ENCODE assay signal across 12 mouse cellular contexts in genomic region chr6:53662858-53663833, GRCm38 (mm10).
A peak's percentile ranks its signal among the peaks of the same experiment; 100 is the strongest.
DNase-seq lines count a peak whose midpoint lies in the region; ATAC-seq and TF ChIP-seq lines count a peak whose summit lies in the region.
"Had no signal": no experiment of that assay in that cellular context is flagged by ENCODE, and none has a peak within 500 bp of the region (broad histone marks: within the 10 kb centered on the region; RNA-seq: fewer than 3 reads in every experiment).

No protein-coding gene starts in this region.

- no peak for ATAC-seq in kidney, embryonic 16.5 days (ENCODE audit: low FRiP score, low TSS enrichment)
- ATAC-seq in forebrain, embryonic 12.5 days (ENCODE audit: low FRiP score): peak; percentile 75; the same call in 1 of the 2 replicates
- ATAC-seq in limb, embryonic 14.5 days (ENCODE audit: low FRiP score, low read depth): peak; percentile 47; the same call in 1 of the 2 replicates

- H3K4me2 ChIP-seq in kidney, embryonic 16.5 days (replicated peaks; ENCODE audit: low read depth, low read length): no peak overlapping the region
- H3K4me2 ChIP-seq in forebrain, embryonic 12.5 days: no peak overlapping the region
- H3K4me2 ChIP-seq in limb, embryonic 14.5 days (replicated peaks; ENCODE audit: low read depth, low read length, severe bottlenecking): no peak overlapping the region
- H3K4me2 ChIP-seq: midbrain, embryonic 12.5 days had no signal

- intact Hi-C loops in left cerebral cortex, postnatal 14 days (cut with DNase I): no loop called here

- H3K27ac ChIP-seq in kidney, embryonic 16.5 days (ENCODE audit: low read length): no peak overlapping the region
- peak overlapping the region; percentile 58 for H3K27ac ChIP-seq in forebrain, embryonic 12.5 days
- H3K27ac ChIP-seq in limb, embryonic 14.5 days (replicated peaks; ENCODE audit: low read depth, low read length): 0 out of 2 replicates have a peak overlapping the region, but pooled peaks have one; percentile 3
- H3K27ac ChIP-seq: midbrain, embryonic 12.5 days had no signal

- H3K9me3 ChIP-seq in kidney, embryonic 16.5 days (ENCODE audit: low read length): no peaks in the 10 kb centered on the region
- H3K9me3 ChIP-seq in forebrain, embryonic 12.5 days: no peaks in the 10 kb centered on the region
- H3K9me3 ChIP-seq in limb, embryonic 14.5 days (ENCODE audit: control insufficient read depth, low read length): no peaks in the 10 kb centered on the region
- H3K9me3 ChIP-seq: midbrain, embryonic 12.5 days had no signal

- no peak overlapping the region for H3K9ac ChIP-seq in kidney, embryonic 16.5 days (replicated peaks; ENCODE audit: low read length)
- no peak overlapping the region for H3K9ac ChIP-seq in forebrain, embryonic 12.5 days
- no peak overlapping the region for H3K9ac ChIP-seq in limb, embryonic 14.5 days (ENCODE audit: low read depth, low read length, severe bottlenecking)
- H3K9ac ChIP-seq: midbrain, embryonic 12.5 days had no signal

- peak; percentile 43 to 47 for DNase-seq in kidney, postnatal 4 days
- peak; percentile 94 for DNase-seq in brain, embryonic 14.5 days (ENCODE audit: low read depth)
- peak; percentile 60 for DNase-seq in limb, embryonic 14.5 days (ENCODE audit: low spot score)
- no peak for DNase-seq in thymus, postnatal 0 days (ENCODE audit: low spot score)
- DNase-seq in adrenal gland, postnatal 10 days: no peak
- DNase-seq in left cerebral cortex, postnatal 14 days (ENCODE audit: low spot score in 2 of 2): no peak
- DNase-seq: kidney, adult 18-20 months; right cerebral cortex, adult 18-20 months had no signal

- 60% methylated on average over 11 of the region's 11 CpGs for WGBS in kidney, embryonic 16.5 days
- 61% methylated on average over 11 of the region's 11 CpGs for WGBS in forebrain, embryonic 12.5 days
- 53% methylated on average over 11 of the region's 11 CpGs for WGBS in limb, embryonic 14.5 days

- TF ChIP-seq POLR2A in brain, embryonic 14.5 days (IDR thresholded peaks at IDR 0.05; ENCODE audit: borderline replicate concordance, extremely low read depth, insufficient read depth, insufficient read length, poor library complexity, severe bottlenecking): no peak
- no peak for TF ChIP-seq POLR2A in limb, embryonic 14.5 days (IDR thresholded peaks at IDR 0.05; ENCODE audit: borderline replicate concordance, extremely low read depth, insufficient read depth, insufficient read length)

- H3K4me3 ChIP-seq in kidney, embryonic 16.5 days (ENCODE audit: low read length): no peak overlapping the region
- no peak overlapping the region for H3K4me3 ChIP-seq in forebrain, embryonic 12.5 days (replicated peaks)
- no peak overlapping the region for H3K4me3 ChIP-seq in limb, embryonic 14.5 days (replicated peaks; ENCODE audit: low read length)
- H3K4me3 ChIP-seq: erythroblast, embryonic 14.5 days; midbrain, embryonic 12.5 days had no signal

- peaks cover 5% of the 10 kb centered on the region for H3K4me1 ChIP-seq in kidney, embryonic 16.5 days (ENCODE audit: insufficient read depth, low read length)
- peaks cover 21% of the 10 kb centered on the region for H3K4me1 ChIP-seq in forebrain, embryonic 12.5 days
- peaks cover 24% of the 10 kb centered on the region for H3K4me1 ChIP-seq in limb, embryonic 14.5 days (ENCODE audit: control insufficient read depth, insufficient read depth, low read length)

- TF ChIP-seq CTCF in brain, embryonic 14.5 days (IDR thresholded peaks at IDR 0.05; ENCODE audit: borderline replicate concordance, extremely low read depth, insufficient read depth, insufficient read length): no peak

- H3K27me3 ChIP-seq in kidney, embryonic 16.5 days (ENCODE audit: insufficient read depth, low read length): no peaks in the 10 kb centered on the region
- H3K27me3 ChIP-seq in forebrain, embryonic 12.5 days: no peaks in the 10 kb centered on the region
- no peaks in the 10 kb centered on the region for H3K27me3 ChIP-seq in limb, embryonic 14.5 days (ENCODE audit: control insufficient read depth, insufficient read depth, low read length)
- H3K27me3 ChIP-seq: midbrain, embryonic 12.5 days had no signal

- H3K36me3 ChIP-seq in kidney, embryonic 16.5 days (ENCODE audit: insufficient read depth, low read length): no peaks in the 10 kb centered on the region
- H3K36me3 ChIP-seq in forebrain, embryonic 12.5 days (replicated peaks): no peaks in the 10 kb centered on the region
- no peaks in the 10 kb centered on the region; the same call in none of the 2 replicates for H3K36me3 ChIP-seq in limb, embryonic 14.5 days (ENCODE audit: control insufficient read depth, insufficient read depth, low read length)
- H3K36me3 ChIP-seq: midbrain, embryonic 12.5 days had no signal

Comparison
In these comparisons a context has a peak if more than half of its experiments do, and no peak if none do; other contexts are left out.
1. DNase-seq: peak in kidney, postnatal 4 days (2 of 2), brain, embryonic 14.5 days (single experiment) and limb, embryonic 14.5 days (single experiment); none in thymus, postnatal 0 days (single experiment), adrenal gland, postnatal 10 days (single experiment) and left cerebral cortex, postnatal 14 days (0 of 2).